Mouse (Mus musculus): ENCODE measurements around the gene Lsamp. TPM values are rescaled to one million over a fixed set of nuclear protein-coding genes. Genes with fewer than 3 reads are reported as not detected.

The Lsamp gene
- total and polyA plus RNA-seq, 2 experiments from 2014 or later, result 122 to 157 TPM

- ATAC-seq, result no peak
- 82% methylated on average over 2 of the region's 2 CpGs for WGBS
These were observed 1805.9 kb downstream of the Lsamp start for GRCm38 (mm10) chr16:41790016-41790415.

GRCm38 (mm10) chr16:41820369-41820768 is 1836.2 kb downstream of the Lsamp start:
- ATAC-seq (peak; percentile 80), DNase-seq (ENCODE audit: low spot score) (peak; percentile 53)
- Histone ChIP-seq H3K4me1 (ENCODE audit: insufficient read depth, low read length) (no peaks in the 10 kb centered on the region), H3K4me3 (ENCODE audit: low read length) (no peak overlapping the region), H3K4me2 (ENCODE audit: low read depth, low read length) (no peak overlapping the region), H3K9me3 (ENCODE audit: low read length) (no peaks in the 10 kb centered on the region), H3K9ac (replicated peaks; ENCODE audit: low read length) (no peak overlapping the region), H3K27ac (no peak overlapping the region), H3K27me3 (ENCODE audit: insufficient read depth, low read length) (no peaks in the 10 kb centered on the region), H3K36me3 (ENCODE audit: insufficient read depth, low read length) (no peaks in the 10 kb centered on the region)
- WGBS, result 67% methylated on average over 6 of the region's 6 CpGs
- TF ChIP-seq CTCF (IDR thresholded peaks at IDR 0.05; ENCODE audit: low read depth), result no peak

More at GRCm38 (mm10) chr16:41790016-41790415, 1805.9 kb downstream of the Lsamp start:
- no peak for DNase-seq (ENCODE audit: low spot score)
- no peak overlapping the region for H3K27ac ChIP-seq
- no peak overlapping the region for H3K4me3 ChIP-seq (ENCODE audit: low read length)
- no peaks in the 10 kb centered on the region for H3K27me3 ChIP-seq (ENCODE audit: insufficient read depth, low read length)
- no peaks in the 10 kb centered on the region for H3K9me3 ChIP-seq (ENCODE audit: low read length)
- no peaks in the 10 kb centered on the region for H3K4me1 ChIP-seq (ENCODE audit: insufficient read depth, low read length)
- H3K9ac ChIP-seq (replicated peaks; ENCODE audit: low read length), result no peak overlapping the region
- H3K4me2 ChIP-seq (ENCODE audit: low read depth, low read length), result no peak overlapping the region
- no peak for TF ChIP-seq CTCF (IDR thresholded peaks at IDR 0.05; ENCODE audit: low read depth)
- H3K36me3 ChIP-seq (ENCODE audit: insufficient read depth, low read length), result no peaks in the 10 kb centered on the region

GRCm38 (mm10) chr16:41826899-41827604 is 1842.9 kb downstream of the Lsamp start:
- Histone ChIP-seq H3K27me3 (ENCODE audit: insufficient read depth, low read length) (no peaks in the 10 kb centered on the region), H3K4me1 (ENCODE audit: insufficient read depth, low read length) (0 out of 2 replicates have a peak, but pooled peaks cover 7% of the 10 kb centered on the region), H3K36me3 (ENCODE audit: insufficient read depth, low read length) (no peaks in the 10 kb centered on the region), H3K4me2 (ENCODE audit: low read depth, low read length) (no peak overlapping the region), H3K4me3 (ENCODE audit: low read length) (no peak overlapping the region), H3K9ac (replicated peaks; ENCODE audit: low read length) (no peak overlapping the region), H3K9me3 (ENCODE audit: low read length) (no peaks in the 10 kb centered on the region), H3K27ac (no peak overlapping the region)
- ATAC-seq, result peak; percentile 27; the same call in 1 of the 2 replicates
- 55% methylated on average over 5 of the region's 5 CpGs for WGBS
- TF ChIP-seq CTCF (IDR thresholded peaks at IDR 0.05; ENCODE audit: low read depth), result no peak
- DNase-seq (ENCODE audit: low spot score), result peak; percentile 15

- 57% methylated on average over 3 of the region's 3 CpGs for WGBS
- Histone ChIP-seq H3K4me3 (ENCODE audit: low read length) (no peak overlapping the region), H3K4me1 (ENCODE audit: insufficient read depth, low read length) (0 out of 2 replicates have a peak, but pooled peaks cover 7% of the 10 kb centered on the region), H3K9ac (replicated peaks; ENCODE audit: low read length) (no peak overlapping the region), H3K4me2 (ENCODE audit: low read depth, low read length) (no peak overlapping the region), H3K27ac (no peak overlapping the region), H3K9me3 (ENCODE audit: low read length) (no peaks in the 10 kb centered on the region), H3K36me3 (ENCODE audit: insufficient read depth, low read length) (no peaks in the 10 kb centered on the region), H3K27me3 (ENCODE audit: insufficient read depth, low read length) (no peaks in the 10 kb centered on the region)
- ATAC-seq, result no peak; the same call in 1 of the 2 replicates
- no peak for TF ChIP-seq CTCF (IDR thresholded peaks at IDR 0.05; ENCODE audit: low read depth)
- no peak for DNase-seq (ENCODE audit: low spot score)
These were observed 1843.4 kb downstream of the Lsamp start for GRCm38 (mm10) chr16:41827605-41827948.

GRCm38 (mm10) chr16:41834637-41835036 is 1850.5 kb downstream of the Lsamp start:
- Histone ChIP-seq H3K4me2 (ENCODE audit: low read depth, low read length) (no peak overlapping the region), H3K9me3 (ENCODE audit: low read length) (no peaks in the 10 kb centered on the region), H3K27ac (no peak overlapping the region), H3K4me3 (ENCODE audit: low read length) (no peak overlapping the region), H3K9ac (replicated peaks; ENCODE audit: low read length) (no peak overlapping the region), H3K27me3 (ENCODE audit: insufficient read depth, low read length) (no peaks in the 10 kb centered on the region), H3K36me3 (ENCODE audit: insufficient read depth, low read length) (no peaks in the 10 kb centered on the region), H3K4me1 (ENCODE audit: insufficient read depth, low read length) (no peaks in the 10 kb centered on the region)
- DNase-seq (ENCODE audit: low spot score), result no peak
- no peak for ATAC-seq
- 82% methylated on average over 3 of the region's 3 CpGs for WGBS
- no peak for TF ChIP-seq CTCF (IDR thresholded peaks at IDR 0.05; ENCODE audit: low read depth)

GRCm38 (mm10) chr16:41835745-41836144 is 1851.6 kb downstream of the Lsamp start:
- 53% methylated on average over 6 of the region's 6 CpGs for WGBS
- peak; percentile 67 for DNase-seq (ENCODE audit: low spot score)
- peak; percentile 87 for TF ChIP-seq CTCF (IDR thresholded peaks at IDR 0.05; ENCODE audit: low read depth)

GRCm38 (mm10) chr16:41839751-41840404 is 1855.7 kb downstream of the Lsamp start:
- H3K27ac ChIP-seq, result no peak overlapping the region
- 52% methylated on average over 2 of the region's 2 CpGs for WGBS
- ATAC-seq (peak; percentile 61; the same call in 1 of the 2 replicates), DNase-seq (ENCODE audit: low spot score) (peak; percentile 59)
- no peak overlapping the region for H3K4me2 ChIP-seq (ENCODE audit: low read depth, low read length)
- H3K4me1 ChIP-seq (ENCODE audit: insufficient read depth, low read length), result no peaks in the 10 kb centered on the region
- H3K9ac ChIP-seq (replicated peaks; ENCODE audit: low read length), result no peak overlapping the region
- TF ChIP-seq CTCF (IDR thresholded peaks at IDR 0.05; ENCODE audit: low read depth), result no peak
- H3K27me3 ChIP-seq (ENCODE audit: insufficient read depth, low read length), result no peaks in the 10 kb centered on the region
- no peaks in the 10 kb centered on the region for H3K36me3 ChIP-seq (ENCODE audit: insufficient read depth, low read length)
- no peak overlapping the region for H3K4me3 ChIP-seq (ENCODE audit: low read length)
- no peaks in the 10 kb centered on the region for H3K9me3 ChIP-seq (ENCODE audit: low read length)

More at GRCm38 (mm10) chr16:41835745-41836144, 1851.6 kb downstream of the Lsamp start:
- Histone ChIP-seq H3K4me3 (ENCODE audit: low read length) (no peak overlapping the region), H3K36me3 (ENCODE audit: insufficient read depth, low read length) (no peaks in the 10 kb centered on the region), H3K27ac (no peak overlapping the region), H3K9me3 (ENCODE audit: low read length) (no peaks in the 10 kb centered on the region), H3K9ac (replicated peaks; ENCODE audit: low read length) (no peak overlapping the region), H3K4me1 (ENCODE audit: insufficient read depth, low read length) (no peaks in the 10 kb centered on the region), H3K4me2 (ENCODE audit: low read depth, low read length) (no peak overlapping the region), H3K27me3 (ENCODE audit: insufficient read depth, low read length) (no peaks in the 10 kb centered on the region)
- ATAC-seq, result no peak
